Mouse (Mus musculus) myocyte (in vitro differentiated cells): ENCODE data around the gene Tbxas1. TPM values are rescaled to one million over a fixed set of nuclear protein-coding genes. Genes with fewer than 3 reads are reported as not detected.

Source experiments
- H3K27me3 ChIP-seq: one replicate; pipeline ENCODE4 v1.6.1; 2011; ENCODE audit not compliant: control insufficient read depth, insufficient read depth, insufficient read length
- H3K36me3 ChIP-seq: one replicate; pipeline ENCODE4 v1.6.1; 2011; ENCODE audit not compliant: control insufficient read depth, insufficient read depth
- H3K4me2 ChIP-seq: one replicate; pipeline ENCODE4 v1.6.1; 2011; ENCODE audit warnings: low read depth, control low read depth
- H3K4me3 ChIP-seq: one replicate; pipeline ENCODE4 v1.5.1; 2011; ENCODE audit warnings: mild to moderate bottlenecking, control low read depth, moderate library complexity
- H3K79me2 ChIP-seq: one replicate; pipeline ENCODE4 v1.6.1; 2011; ENCODE audit not compliant: control insufficient read depth, insufficient read depth
- H3ac ChIP-seq: one replicate; pipeline ENCODE4 v1.6.1; 2011; ENCODE audit not compliant: control insufficient read depth, insufficient read length
- CEBPB ChIP-seq: IDR thresholded peaks from 2 replicates; pipeline ENCODE4 v1.6.1; 2011; ENCODE audit warnings: mild to moderate bottlenecking, moderate library complexity; ENCODE audit not compliant: poor library complexity, insufficient read depth, severe bottlenecking
- E2F4 ChIP-seq: IDR thresholded peaks from one replicate; pipeline ENCODE4 v1.6.1; 2011; ENCODE audit warnings: mild to moderate bottlenecking, control low read depth, moderate library complexity; ENCODE audit not compliant: insufficient read depth
- MAX ChIP-seq: IDR thresholded peaks from one replicate; pipeline ENCODE4 v1.6.1; 2011; ENCODE audit warnings: low read depth, mild to moderate bottlenecking, control low read depth
- MYOD1 ChIP-seq, 3 experiments: IDR thresholded peaks; one replicate each; pipeline ENCODE4 v1.6.1; 2011; ENCODE audit warnings: control low read depth in 2 of 3, low read depth in 2 of 3, mild to moderate bottlenecking in 2 of 3, moderate library complexity in 1 of 3; ENCODE audit not compliant: insufficient read length in 2 of 3, control insufficient read depth in 1 of 3
- MYOG ChIP-seq, 3 experiments: IDR thresholded peaks; one replicate each; pipeline ENCODE4 v1.6.1; 2011; ENCODE audit warnings: control low read depth in 2 of 3, low read depth in 2 of 3, mild to moderate bottlenecking in 2 of 3; ENCODE audit not compliant: insufficient read length in 2 of 3, control insufficient read depth in 1 of 3, insufficient read depth in 1 of 3
- POLR2A ChIP-seq: IDR thresholded peaks from one replicate; pipeline ENCODE4 v1.6.1; 2011; ENCODE audit warnings: low read depth, mild to moderate bottlenecking, control low read depth, moderate library complexity; ENCODE audit not compliant: insufficient read length
- POLR2AphosphoS2 ChIP-seq: IDR thresholded peaks from one replicate; pipeline ENCODE4 v1.6.1; 2011; ENCODE audit warnings: low read depth, control low read depth; ENCODE audit not compliant: insufficient read length
- REST ChIP-seq: IDR thresholded peaks from one replicate; pipeline ENCODE4 v1.6.1; 2011; ENCODE audit warnings: mild to moderate bottlenecking, control low read depth, moderate library complexity; ENCODE audit not compliant: insufficient read depth, insufficient read length
- SRF ChIP-seq: IDR thresholded peaks from one replicate; pipeline ENCODE4 v1.6.1; 2011; ENCODE audit warnings: low read depth; ENCODE audit not compliant: control insufficient read depth, insufficient read length
- TCF12 ChIP-seq: IDR thresholded peaks from one replicate; pipeline ENCODE4 v1.6.1; 2011; ENCODE audit warnings: mild to moderate bottlenecking, control low read depth; ENCODE audit not compliant: poor library complexity, insufficient read depth, severe bottlenecking
- TCF3 ChIP-seq: IDR thresholded peaks from one replicate; pipeline ENCODE4 v1.6.1; 2011; ENCODE audit warnings: low read depth, control low read depth; ENCODE audit not compliant: insufficient read length
- USF1 ChIP-seq: IDR thresholded peaks from one replicate; pipeline ENCODE4 v1.6.1; 2011; ENCODE audit warnings: low read depth, mild to moderate bottlenecking, control low read depth, moderate library complexity
- polyA plus RNA-seq: library from polyadenylated mRNA; unstranded; fragments of >200 nt; fragmentation: generic; extraction: Trizol; gene quantifications from one replicate; pipeline ENCODE4 v1.2.1, GENCODE M21; 2012; ENCODE audit warnings: missing spikeins

The Tbxas1 gene
- polyA plus RNA-seq, 1 experiment: not detected

- Histone ChIP-seq H3K27me3 (no peaks in the 10 kb centered on the region), H3K4me3 (no peak overlapping the region), H3K36me3 (no peaks in the 10 kb centered on the region), H3K79me2 (peaks cover 81% of the 10 kb centered on the region), H3ac (no peak overlapping the region), H3K4me2 (no peak overlapping the region)
- TF ChIP-seq MYOG (IDR thresholded peaks at IDR 0.05; ENCODE audit: control insufficient read depth in 1 of 3, insufficient read depth in 1 of 3, insufficient read length in 2 of 3, low read depth in 2 of 3): no peak
- no peak for TF ChIP-seq POLR2A
- no peak for TF ChIP-seq REST
- no peak for TF ChIP-seq E2F4
- TF ChIP-seq CEBPB: no peak
- TF ChIP-seq MYOD1 (IDR thresholded peaks at IDR 0.05; ENCODE audit: control insufficient read depth in 1 of 3, insufficient read length in 2 of 3, low read depth in 2 of 3): no peak
- TF ChIP-seq MAX: no peak
- TF ChIP-seq SRF: no peak
- TF ChIP-seq USF1: no peak
- no peak for TF ChIP-seq TCF3
- TF ChIP-seq TCF12: no peak
- TF ChIP-seq POLR2AphosphoS2: no peak
Observed at GRCm38 (mm10) chr6:38871051-38871450, 4.2 kb upstream of the Tbxas1 start.

GRCm38 (mm10) chr6:38873316-38873715 is 1.9 kb upstream of the Tbxas1 start:
- TF ChIP-seq MYOG (IDR thresholded peaks at IDR 0.05; ENCODE audit: control insufficient read depth in 1 of 3, insufficient read depth in 1 of 3, insufficient read length in 2 of 3, low read depth in 2 of 3) (no peak), CEBPB (no peak), SRF (no peak), USF1 (no peak), REST (no peak), TCF12 (no peak), MYOD1 (IDR thresholded peaks at IDR 0.05; ENCODE audit: control insufficient read depth in 1 of 3, insufficient read length in 2 of 3, low read depth in 2 of 3) (no peak), POLR2A (no peak)
- Histone ChIP-seq H3K27me3 (no peaks in the 10 kb centered on the region), H3K79me2 (peaks cover 60% of the 10 kb centered on the region), H3K36me3 (no peaks in the 10 kb centered on the region), H3ac (no peak overlapping the region), H3K4me2 (peak overlapping the region; percentile 87), H3K4me3 (peak overlapping the region; percentile 84)

GRCm38 (mm10) chr6:38874035-38874434 is 1.2 kb upstream of the Tbxas1 start:
- Histone ChIP-seq H3K4me2 (peak overlapping the region; percentile 87), H3ac (no peak overlapping the region), H3K79me2 (peaks cover 53% of the 10 kb centered on the region), H3K4me3 (peak overlapping the region; percentile 84), H3K27me3 (no peaks in the 10 kb centered on the region), H3K36me3 (no peaks in the 10 kb centered on the region)
- TF ChIP-seq USF1 (no peak), MYOD1 (IDR thresholded peaks at IDR 0.05; ENCODE audit: control insufficient read depth in 1 of 3, insufficient read length in 2 of 3, low read depth in 2 of 3) (no peak), POLR2AphosphoS2 (no peak), SRF (no peak), CEBPB (no peak), MYOG (IDR thresholded peaks at IDR 0.05; ENCODE audit: control insufficient read depth in 1 of 3, insufficient read depth in 1 of 3, insufficient read length in 2 of 3, low read depth in 2 of 3) (no peak), REST (no peak), MAX (no peak), E2F4 (no peak), TCF12 (no peak), POLR2A (no peak), TCF3 (no peak)

- TF ChIP-seq SRF: no peak
- no peak for TF ChIP-seq TCF12
- no peak for TF ChIP-seq MYOG (IDR thresholded peaks at IDR 0.05; ENCODE audit: control insufficient read depth in 1 of 3, insufficient read depth in 1 of 3, insufficient read length in 2 of 3, low read depth in 2 of 3)
- no peak for TF ChIP-seq POLR2A
- peak overlapping the region; percentile 87 for H3K4me2 ChIP-seq
Observed at GRCm38 (mm10) chr6:38874565-38875257, 493 bp upstream of the Tbxas1 start.

More at GRCm38 (mm10) chr6:38874565-38875257, 493 bp upstream of the Tbxas1 start:
- H3K4me3 ChIP-seq: peak overlapping the region; percentile 84
- peak overlapping the region; percentile 95 for H3ac ChIP-seq
- H3K36me3 ChIP-seq: no peaks in the 10 kb centered on the region
- peaks cover 46% of the 10 kb centered on the region for H3K79me2 ChIP-seq
- H3K27me3 ChIP-seq: no peaks in the 10 kb centered on the region
